Mouse (Mus musculus): ENCODE data around the gene Zdbf2.
"Not testable (repeated sequence)": the region's sequence is repeated elsewhere in the genome, so short reads cannot be mapped to it uniquely, and the experiment has no call there.

Gene Zdbf2

GRCm38 (mm10) chr1:63265461-63265860, 7.6 kb upstream of the Zdbf2 start:
- no peak for DNase-seq

- DNase-seq, result no peak
These were observed 6.9 kb upstream of the Zdbf2 start for GRCm38 (mm10) chr1:63266121-63266520.

- no peak for DNase-seq
These were observed 6.3 kb upstream of the Zdbf2 start for GRCm38 (mm10) chr1:63266716-63267115.

GRCm38 (mm10) chr1:63272125-63272675, 865 bp upstream of the Zdbf2 start:
- no peak for DNase-seq

GRCm38 (mm10) chr1:63273339-63273951, 380 bp downstream of the Zdbf2 start:
- no peak for DNase-seq

- no peak for DNase-seq
These were observed 1.1 kb downstream of the Zdbf2 start for GRCm38 (mm10) chr1:63274046-63274730.

GRCm38 (mm10) chr1:63278106-63278505, 5.0 kb downstream of the Zdbf2 start:
- no peak for DNase-seq

- no peak for DNase-seq
These were observed 20.9 kb downstream of the Zdbf2 start for GRCm38 (mm10) chr1:63293965-63294364.

GRCm38 (mm10) chr1:63309661-63310060, 36.6 kb downstream of the Zdbf2 start:
- DNase-seq, result no peak

- DNase-seq, result not testable (repeated sequence)
These were observed 50.6 kb downstream of the Zdbf2 start for GRCm38 (mm10) chr1:63323565-63324132.

Measured in kidney, adult 8-10 months (tissue).